Mouse (Mus musculus): ENCODE measurements at regions not wholly inside any gene's neighbourhood (a gene's known extent, or its start where the extent isn't known, plus 50 kb on each side); places are given as distances from the start of the nearest gene placed in this dataset.

DNA sequence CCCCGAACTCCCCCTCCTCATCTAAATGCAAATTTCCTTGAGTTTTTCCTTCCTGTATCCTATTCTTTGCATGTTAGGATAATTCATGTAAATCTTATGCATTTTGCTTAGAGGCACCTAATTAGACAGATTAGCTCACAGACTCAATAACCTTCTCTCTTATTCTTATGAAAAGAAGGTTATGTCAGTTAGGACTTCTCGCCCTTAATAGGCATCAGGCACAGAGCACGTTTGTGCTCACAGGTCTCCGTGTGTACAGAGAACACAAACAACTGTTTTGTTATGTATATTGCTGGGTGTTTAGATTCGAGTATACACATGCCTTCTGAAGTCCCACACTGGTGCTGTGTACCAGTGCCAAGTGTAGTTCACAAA, 2504.4 kb upstream of the 5930422O12Rik start:
- TF ChIP-seq POLR2A (IDR thresholded peaks at IDR 0.05; ENCODE audit: insufficient read length, low read depth), result no peak
- no peak for TF ChIP-seq MAX (IDR thresholded peaks at IDR 0.05; ENCODE audit: low read depth)
- TF ChIP-seq TCF12 (IDR thresholded peaks at IDR 0.05; ENCODE audit: insufficient read depth, poor library complexity, severe bottlenecking), result no peak
- no peak for TF ChIP-seq E2F4 (IDR thresholded peaks at IDR 0.05; ENCODE audit: insufficient read depth)
- TF ChIP-seq POLR2AphosphoS2 (IDR thresholded peaks at IDR 0.05; ENCODE audit: insufficient read length, low read depth), result no peak
